Comparison of ENCODE assay signal across 19 mouse cellular contexts in genomic region chr16:58746715-58747114, GRCm38 (mm10). TPM values are rescaled to one million over a fixed set of nuclear protein-coding genes. Genes with fewer than 3 reads are reported as not detected.
"Had no signal": no experiment of that assay in that cellular context is flagged by ENCODE, and none has a peak within 500 bp of the region (broad histone marks: within the 10 kb centered on the region; RNA-seq: fewer than 3 reads in every experiment).

No protein-coding gene starts in this region.

- H3K9me3 ChIP-seq: limb, embryonic 15.5 days; midbrain, embryonic 13.5 days; neural tube, embryonic 15.5 days had no signal

- H3K27ac ChIP-seq: kidney, postnatal 0 days; limb, embryonic 15.5 days; liver, embryonic 14.5 days; midbrain, embryonic 13.5 days; neural tube, embryonic 15.5 days had no signal

- H3K27me3 ChIP-seq: limb, embryonic 15.5 days; midbrain, embryonic 13.5 days; neural tube, embryonic 15.5 days had no signal

- H3K9ac ChIP-seq: limb, embryonic 15.5 days; liver, embryonic 14.5 days; midbrain, embryonic 13.5 days; neural tube, embryonic 15.5 days had no signal

- H3K4me3 ChIP-seq: limb, embryonic 15.5 days; midbrain, embryonic 13.5 days; myocyte; neural tube, embryonic 15.5 days had no signal

- H3K4me1 ChIP-seq: limb, embryonic 15.5 days; midbrain, embryonic 13.5 days; neural tube, embryonic 15.5 days had no signal

- H3K36me3 ChIP-seq: limb, embryonic 15.5 days; midbrain, embryonic 13.5 days; neural tube, embryonic 15.5 days had no signal

- ATAC-seq: midbrain, embryonic 13.5 days had no signal

- H3K4me2 ChIP-seq: limb, embryonic 15.5 days; midbrain, embryonic 13.5 days; neural tube, embryonic 15.5 days had no signal

- DNase-seq: kidney, postnatal 36 days; layer of hippocampus, adult 9-11 months; layer of hippocampus, postnatal 36 days; lung, adult 18-20 months; right cerebral cortex, adult 18-20 months; thymus, adult 18-20 months; thymus, postnatal 14 days had no signal

RNA-seq across cellular contexts. Expression of gene Olfr172, which starts 16.3 kb away (rescaled TPM):
- total RNA-seq: layer of hippocampus, adult 18-20 months; layer of hippocampus, postnatal 36 days; left cerebral cortex, adult 8-10 months; left cerebral cortex, postnatal 25 days had no signal
- polyA plus RNA-seq: kidney, postnatal 0 days; limb, embryonic 11.5 days; limb, embryonic 15.5 days; liver, embryonic 14.5 days; lung, embryonic 16.5 days; midbrain, embryonic 13.5 days; myocyte; neural tube, embryonic 11.5 days; neural tube, embryonic 15.5 days had no signal

RNA-seq across cellular contexts. Expression of gene Gpr15, which starts 27.8 kb away (rescaled TPM):
- total RNA-seq: layer of hippocampus, adult 18-20 months; layer of hippocampus, postnatal 36 days; left cerebral cortex, adult 8-10 months; left cerebral cortex, postnatal 25 days had no signal
- polyA plus RNA-seq: kidney, postnatal 0 days; limb, embryonic 11.5 days; limb, embryonic 15.5 days; midbrain, embryonic 13.5 days; myocyte; neural tube, embryonic 11.5 days; neural tube, embryonic 15.5 days had no signal

RNA-seq across cellular contexts. Expression of gene Olfr173, which starts 53.4 kb away (rescaled TPM):
- total RNA-seq: layer of hippocampus, adult 18-20 months; layer of hippocampus, postnatal 36 days; left cerebral cortex, adult 8-10 months; left cerebral cortex, postnatal 25 days had no signal
- polyA plus RNA-seq: kidney, postnatal 0 days; limb, embryonic 11.5 days; limb, embryonic 15.5 days; liver, embryonic 14.5 days; lung, embryonic 16.5 days; midbrain, embryonic 13.5 days; myocyte; neural tube, embryonic 11.5 days; neural tube, embryonic 15.5 days had no signal
